Mouse (Mus musculus): ENCODE data around the gene Stard5. TPM values are rescaled to one million over a fixed set of nuclear protein-coding genes. Genes with fewer than 3 reads are reported as not detected.

The Stard5 gene
- polyA plus RNA-seq, 1 experiment from 2014 or later: 7.4 TPM

DNA sequence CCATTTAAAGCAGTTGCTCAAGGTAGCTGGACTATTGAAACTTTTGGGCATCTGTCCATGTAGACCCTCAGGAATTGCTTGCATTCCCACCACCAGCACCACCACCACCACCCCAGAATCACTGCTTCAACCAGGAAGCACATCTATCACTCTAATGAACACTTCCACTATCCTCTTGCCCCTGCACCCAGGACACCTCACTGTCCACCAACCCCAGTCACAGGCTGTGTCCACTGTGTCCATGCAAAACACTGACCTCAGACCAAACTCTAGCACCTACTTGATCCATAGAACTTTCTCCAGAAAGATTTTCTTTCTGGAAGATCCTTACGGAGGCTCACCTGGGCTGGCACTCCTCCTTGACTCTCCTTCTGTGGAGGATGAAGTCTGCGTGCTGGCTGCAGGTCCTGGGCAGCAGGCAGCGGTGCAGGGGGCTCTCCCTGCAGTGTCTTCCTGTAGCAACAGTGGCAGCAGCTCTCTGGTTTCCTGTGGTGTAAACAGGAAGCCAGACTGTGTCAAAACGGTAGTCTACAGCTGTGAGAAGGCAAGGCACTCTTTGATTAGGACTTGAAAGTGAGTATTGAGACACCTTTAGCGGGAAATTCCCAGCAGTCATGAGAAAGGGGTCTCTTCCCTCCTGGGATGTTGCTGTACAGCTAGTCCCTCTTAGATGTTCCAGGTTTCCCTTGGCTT is 23.3 kb downstream of the Stard5 start:
- ATAC-seq (ENCODE audit: low read depth): no peak
- no peak overlapping the region for H3K9ac ChIP-seq
- 74% methylated on average over 5 of the region's 5 CpGs for WGBS

DNA sequence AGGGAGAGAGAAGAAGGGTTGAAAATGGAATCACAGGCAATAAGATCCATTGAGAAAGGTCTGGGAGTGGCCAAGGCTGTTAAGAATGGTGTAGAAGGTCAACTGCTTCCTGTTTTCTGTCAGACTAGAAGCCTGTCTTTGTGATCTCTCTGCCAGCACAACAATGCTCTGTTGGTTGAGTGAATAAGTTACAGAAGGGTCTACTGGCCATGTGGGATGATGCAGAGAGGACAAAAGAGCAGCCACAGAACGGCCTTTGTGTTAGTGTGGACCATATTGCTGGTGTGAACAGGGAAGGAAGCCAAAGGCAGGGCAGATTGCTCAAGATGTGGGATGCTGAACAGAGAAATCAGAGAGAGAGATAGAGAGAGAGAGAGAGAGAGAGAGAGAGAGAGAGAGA is 27.0 kb downstream of the Stard5 start:
- ATAC-seq (ENCODE audit: low read depth): no peak
- Histone ChIP-seq H3K9me3 (no peaks in the 10 kb centered on the region), H3K4me3 (no peak overlapping the region), H3K27me3 (no peaks in the 10 kb centered on the region), H3K36me3 (no peaks in the 10 kb centered on the region), H3K4me1 (replicated peaks) (no peaks in the 10 kb centered on the region), H3K4me2 (no peak overlapping the region), H3K27ac (replicated peaks) (no peak overlapping the region), H3K9ac (no peak overlapping the region)
- WGBS: 64% methylated on average over 1 of the region's 1 CpGs

More for the DNA sequence above, 23.3 kb downstream of the Stard5 start:
- H3K4me1 ChIP-seq (replicated peaks): no peaks in the 10 kb centered on the region
- H3K36me3 ChIP-seq: no peaks in the 10 kb centered on the region
- H3K9me3 ChIP-seq: no peaks in the 10 kb centered on the region
- H3K27ac ChIP-seq (replicated peaks): no peak overlapping the region
- no peak overlapping the region for H3K4me3 ChIP-seq
- H3K27me3 ChIP-seq: no peaks in the 10 kb centered on the region
- H3K4me2 ChIP-seq: no peak overlapping the region

DNA sequence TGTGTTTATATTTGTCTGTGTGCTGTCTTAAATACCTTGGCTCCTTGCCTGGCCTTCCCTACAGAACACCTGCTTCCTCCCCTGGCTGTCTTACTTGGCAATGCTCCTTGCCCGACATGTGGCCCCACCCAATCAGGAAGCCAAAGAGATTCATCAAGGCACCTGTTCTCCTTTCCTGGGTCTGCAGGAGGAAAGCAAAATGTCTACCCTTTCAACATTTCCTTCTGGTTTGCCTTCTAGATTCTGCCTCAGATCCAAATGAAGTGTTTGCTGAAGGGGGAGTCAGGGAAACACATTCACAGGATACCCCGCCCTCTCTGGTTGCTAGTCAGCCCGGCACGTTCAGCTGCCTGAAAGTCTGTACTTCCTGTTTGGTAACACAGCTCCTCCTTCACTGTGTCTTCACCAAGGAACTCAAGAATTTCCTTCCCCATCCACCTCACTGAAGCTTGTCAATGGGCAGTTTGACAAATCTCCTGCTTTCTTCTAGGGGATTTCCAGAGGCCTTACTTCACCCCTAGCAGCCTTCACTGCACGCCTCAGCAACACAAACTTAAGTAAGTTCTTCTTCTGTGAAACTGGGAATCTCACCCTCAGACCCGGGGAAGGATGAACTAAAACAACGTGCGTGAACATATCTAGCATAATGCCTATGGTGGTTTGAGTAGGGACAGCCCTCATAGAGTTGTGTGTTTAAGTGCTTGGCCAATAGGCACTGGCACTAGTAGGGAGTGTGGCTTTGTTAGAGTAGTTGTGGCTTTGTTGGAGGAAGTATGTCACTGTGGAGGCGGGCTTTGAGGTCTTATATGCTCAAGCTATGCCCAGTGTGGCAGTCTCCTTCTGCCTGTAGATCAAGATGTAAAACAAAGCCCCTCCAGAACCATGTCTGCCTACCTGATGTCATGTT is 27.7 kb downstream of the Stard5 start:
- Histone ChIP-seq H3K27ac (replicated peaks) (no peak overlapping the region), H3K9me3 (no peaks in the 10 kb centered on the region), H3K4me2 (no peak overlapping the region), H3K4me1 (replicated peaks) (no peaks in the 10 kb centered on the region), H3K9ac (no peak overlapping the region), H3K36me3 (no peaks in the 10 kb centered on the region), H3K4me3 (no peak overlapping the region), H3K27me3 (no peaks in the 10 kb centered on the region)
- ATAC-seq (ENCODE audit: low read depth): no peak
- WGBS: 87% methylated on average over 9 of the region's 9 CpGs

DNA sequence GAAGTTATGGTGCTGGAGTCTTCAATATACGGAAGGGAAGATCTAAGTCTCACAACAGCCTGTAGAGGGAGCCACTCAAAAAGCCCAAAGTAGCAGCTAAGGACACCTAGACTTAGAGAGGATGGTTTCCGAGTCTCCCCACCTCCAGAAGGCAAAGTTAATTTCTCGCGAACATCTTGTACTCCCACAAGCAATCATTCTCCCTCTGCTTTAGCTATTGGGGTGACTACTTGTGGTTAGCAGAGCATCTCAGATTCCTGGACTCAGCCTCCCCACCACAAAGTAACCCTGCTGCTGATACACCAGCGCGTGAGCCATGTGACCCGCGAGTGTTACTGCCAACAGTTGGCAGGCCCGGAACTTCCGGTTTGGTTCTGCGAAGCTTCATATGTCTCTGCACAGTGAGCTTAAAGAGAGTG is 28.5 kb downstream of the Stard5 start:
- H3K9me3 ChIP-seq: no peaks in the 10 kb centered on the region
- ATAC-seq (ENCODE audit: low read depth): no peak
- no peaks in the 10 kb centered on the region for H3K4me1 ChIP-seq (replicated peaks)
- H3K27ac ChIP-seq (replicated peaks): no peak overlapping the region
- no peaks in the 10 kb centered on the region for H3K27me3 ChIP-seq
- no peak overlapping the region for H3K9ac ChIP-seq
- H3K36me3 ChIP-seq: no peaks in the 10 kb centered on the region
- H3K4me3 ChIP-seq: no peak overlapping the region
- WGBS: 92% methylated on average over 11 of the region's 11 CpGs
- no peak overlapping the region for H3K4me2 ChIP-seq

DNA sequence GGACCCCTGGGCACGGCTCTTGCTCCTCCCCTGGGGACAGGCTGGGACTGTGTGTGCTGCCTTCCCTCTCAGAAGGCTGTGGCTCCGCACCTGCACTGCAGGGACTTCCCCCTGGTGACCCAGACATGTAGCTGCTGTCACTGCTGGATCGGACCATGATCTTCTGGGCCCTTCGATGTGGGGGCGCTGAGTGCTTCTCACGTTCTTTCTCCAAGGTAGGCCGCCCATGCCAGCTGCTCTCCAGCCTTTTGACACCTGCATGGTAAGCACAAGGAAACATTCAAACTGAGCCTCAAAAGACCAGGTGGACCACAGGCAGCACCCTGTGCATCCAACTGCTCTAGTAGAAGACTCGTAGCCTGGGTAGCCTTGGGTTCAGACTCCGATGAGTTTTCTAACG is 29.3 kb downstream of the Stard5 start:
- Histone ChIP-seq H3K9me3 (no peaks in the 10 kb centered on the region), H3K9ac (no peak overlapping the region), H3K36me3 (no peaks in the 10 kb centered on the region), H3K27me3 (no peaks in the 10 kb centered on the region), H3K4me2 (no peak overlapping the region), H3K4me3 (no peak overlapping the region), H3K4me1 (replicated peaks) (no peaks in the 10 kb centered on the region), H3K27ac (replicated peaks) (no peak overlapping the region)
- ATAC-seq (ENCODE audit: low read depth): no peak
- WGBS: 90% methylated on average over 10 of the region's 10 CpGs

DNA sequence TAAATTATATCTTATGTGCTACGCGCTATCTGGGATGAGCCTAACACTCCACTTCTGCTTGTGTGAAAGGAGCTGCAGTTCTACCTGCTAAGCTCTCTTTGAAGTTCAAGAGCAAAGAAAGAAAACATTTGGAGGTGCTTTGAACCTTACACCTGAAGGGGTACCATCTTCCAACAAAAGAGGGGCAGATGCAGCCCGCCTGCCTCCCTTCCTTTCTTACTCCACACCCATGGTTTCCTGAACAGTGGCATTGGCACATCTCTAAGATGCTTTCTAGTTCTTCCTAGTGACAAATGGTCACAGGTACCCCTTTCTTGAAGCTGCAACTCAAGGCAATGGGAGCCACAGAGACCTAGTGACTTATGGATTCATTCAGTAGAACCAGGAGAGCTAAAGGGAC is 30.0 kb downstream of the Stard5 start:
- 92% methylated on average over 3 of the region's 3 CpGs for WGBS
- no peak for ATAC-seq (ENCODE audit: low read depth)

DNA sequence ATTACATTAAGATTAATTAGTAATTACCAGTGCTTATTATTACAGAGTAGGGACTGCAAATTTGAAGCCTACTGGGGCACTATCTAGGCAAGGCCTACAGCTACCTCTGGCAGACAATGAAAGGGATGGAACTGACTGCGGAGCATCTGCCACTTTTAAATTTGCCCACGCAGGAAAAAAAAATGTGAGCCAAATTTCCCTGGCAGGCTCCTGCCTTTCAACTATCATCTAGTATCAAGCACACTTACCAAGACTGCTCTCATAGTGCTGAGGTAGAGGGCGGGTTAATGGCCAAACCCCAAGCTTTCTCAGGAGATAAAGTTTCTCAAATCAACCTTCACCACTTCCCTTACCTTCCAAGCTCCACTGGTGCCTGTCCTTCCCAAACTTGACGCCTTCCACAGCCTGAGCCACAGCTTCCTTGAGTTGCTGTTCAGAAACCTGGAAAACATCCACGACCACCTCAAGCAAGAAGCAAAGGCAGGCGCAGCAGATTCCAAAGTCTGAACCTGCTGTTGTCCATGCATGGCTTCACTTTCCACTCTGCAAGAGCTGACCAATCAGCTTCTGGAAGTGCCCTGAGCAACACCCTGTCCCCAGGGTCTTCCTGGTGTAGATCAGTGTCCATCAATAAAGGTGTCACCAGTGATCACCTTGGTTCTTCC is 31.1 kb downstream of the Stard5 start:
- no peak overlapping the region for H3K4me3 ChIP-seq
- no peak overlapping the region for H3K27ac ChIP-seq (replicated peaks)
- H3K4me1 ChIP-seq (replicated peaks): no peaks in the 10 kb centered on the region
- H3K36me3 ChIP-seq: no peaks in the 10 kb centered on the region
- no peaks in the 10 kb centered on the region for H3K27me3 ChIP-seq
- 82% methylated on average over 6 of the region's 6 CpGs for WGBS
- ATAC-seq (ENCODE audit: low read depth): no peak
- no peak overlapping the region for H3K9ac ChIP-seq
- no peak overlapping the region for H3K4me2 ChIP-seq
- H3K9me3 ChIP-seq: no peaks in the 10 kb centered on the region

More for the DNA sequence above, 30.0 kb downstream of the Stard5 start:
- Histone ChIP-seq H3K9me3 (no peaks in the 10 kb centered on the region), H3K4me3 (no peak overlapping the region), H3K36me3 (no peaks in the 10 kb centered on the region), H3K27me3 (no peaks in the 10 kb centered on the region), H3K9ac (no peak overlapping the region), H3K4me1 (replicated peaks) (no peaks in the 10 kb centered on the region), H3K27ac (replicated peaks) (no peak overlapping the region), H3K4me2 (no peak overlapping the region)

DNA sequence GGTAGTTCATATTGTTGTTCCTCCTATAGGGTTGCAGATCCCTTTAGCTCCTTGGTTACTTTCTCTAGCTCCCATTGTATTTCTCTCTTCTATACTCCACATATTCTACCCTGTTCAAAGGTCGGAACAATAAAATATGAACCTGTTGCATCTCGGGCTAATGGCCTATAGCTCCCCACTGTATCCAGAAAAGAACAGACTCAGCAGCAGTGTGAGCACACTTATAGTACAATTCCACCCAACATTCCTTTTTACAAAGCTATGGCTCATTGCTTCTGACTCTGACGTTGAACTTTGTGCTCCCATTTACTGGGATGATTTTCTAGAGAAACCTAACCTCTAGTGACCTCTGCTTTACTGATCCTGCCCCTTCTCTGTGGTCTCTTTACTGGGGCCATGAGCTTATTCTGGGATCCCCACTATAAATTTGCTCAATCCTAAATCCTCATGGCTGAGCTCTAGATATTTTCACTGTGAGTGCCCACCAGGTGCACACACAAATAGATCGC is 34.4 kb downstream of the Stard5 start:
- H3K36me3 ChIP-seq: no peaks in the 10 kb centered on the region
- H3K9me3 ChIP-seq: no peaks in the 10 kb centered on the region
- no peak overlapping the region for H3K4me3 ChIP-seq
- ATAC-seq (ENCODE audit: low read depth): no peak
- no peaks in the 10 kb centered on the region for H3K4me1 ChIP-seq (replicated peaks)
- 87% methylated on average over 4 of the region's 4 CpGs for WGBS
- no peak overlapping the region for H3K27ac ChIP-seq (replicated peaks)
- no peaks in the 10 kb centered on the region for H3K27me3 ChIP-seq
- no peak overlapping the region for H3K9ac ChIP-seq
- no peak overlapping the region for H3K4me2 ChIP-seq

DNA sequence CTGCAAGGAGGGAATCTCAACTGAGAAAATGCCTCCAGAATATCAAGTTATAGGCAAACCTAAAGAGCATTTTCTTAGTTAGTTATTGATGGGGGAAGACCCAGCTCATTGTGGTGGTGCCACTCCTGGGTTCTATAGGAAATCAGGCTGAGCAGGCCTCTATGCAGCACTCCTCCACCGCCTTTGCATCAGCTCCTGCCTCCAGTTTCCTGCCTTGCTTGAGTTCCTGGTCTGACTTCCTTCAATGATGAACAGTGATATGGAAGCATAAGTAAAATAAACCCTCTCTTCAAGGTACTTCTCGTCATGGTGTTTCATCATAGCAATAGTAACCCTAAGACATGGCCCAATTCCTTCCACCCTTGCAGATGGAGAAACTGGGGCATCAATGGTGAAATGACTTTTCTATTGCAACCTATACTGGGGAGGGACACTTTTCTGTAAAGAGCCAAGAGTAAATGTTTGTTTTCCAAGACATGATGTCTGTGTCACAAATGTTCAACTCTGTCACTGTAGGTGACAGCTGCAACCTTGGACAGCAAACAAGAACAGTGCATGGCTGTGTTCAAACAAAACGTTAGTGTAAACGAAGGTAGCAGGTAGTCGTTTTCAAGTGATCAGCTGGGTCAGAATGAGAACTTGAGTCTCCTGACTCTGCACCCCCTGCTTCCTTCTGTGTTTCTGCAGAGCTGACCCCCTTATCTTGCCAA is 36.3 kb downstream of the Stard5 start:
- no peaks in the 10 kb centered on the region for H3K36me3 ChIP-seq
- 86% methylated on average over 5 of the region's 5 CpGs for WGBS
- no peak overlapping the region for H3K9ac ChIP-seq
- H3K9me3 ChIP-seq: no peaks in the 10 kb centered on the region
- H3K4me2 ChIP-seq: no peak overlapping the region
- no peaks in the 10 kb centered on the region for H3K27me3 ChIP-seq
- ATAC-seq (ENCODE audit: low read depth): no peak
- no peaks in the 10 kb centered on the region for H3K4me1 ChIP-seq (replicated peaks)
- no peak overlapping the region for H3K27ac ChIP-seq (replicated peaks)
- H3K4me3 ChIP-seq: no peak overlapping the region

DNA sequence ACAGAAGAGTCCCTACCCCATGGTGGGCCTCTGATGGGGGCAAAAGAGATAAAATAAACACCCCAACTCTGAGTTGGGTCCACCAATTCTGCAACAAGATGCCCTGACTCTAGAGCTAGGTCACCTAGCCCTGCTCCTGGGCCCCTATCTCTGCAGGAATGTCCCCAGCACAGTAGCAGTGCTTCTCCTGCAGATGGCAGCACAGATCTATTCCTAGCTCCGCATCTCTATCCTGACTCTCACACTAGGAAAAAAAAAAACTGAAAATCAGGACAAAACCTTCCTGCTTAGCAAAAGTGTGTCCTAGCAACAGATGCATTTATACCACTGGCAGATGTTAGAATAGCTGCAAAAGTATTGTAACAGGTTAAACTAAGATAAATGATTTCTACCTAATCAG is 37.0 kb downstream of the Stard5 start:
- H3K27ac ChIP-seq (replicated peaks): no peak overlapping the region
- H3K27me3 ChIP-seq: no peaks in the 10 kb centered on the region
- H3K9ac ChIP-seq: no peak overlapping the region
- no peaks in the 10 kb centered on the region for H3K36me3 ChIP-seq
- no peak overlapping the region for H3K4me2 ChIP-seq
- H3K4me1 ChIP-seq (replicated peaks): no peaks in the 10 kb centered on the region
- WGBS: 11% methylated on average over 1 of the region's 1 CpGs
- ATAC-seq (ENCODE audit: low read depth): no peak
- no peaks in the 10 kb centered on the region for H3K9me3 ChIP-seq
- no peak overlapping the region for H3K4me3 ChIP-seq

DNA sequence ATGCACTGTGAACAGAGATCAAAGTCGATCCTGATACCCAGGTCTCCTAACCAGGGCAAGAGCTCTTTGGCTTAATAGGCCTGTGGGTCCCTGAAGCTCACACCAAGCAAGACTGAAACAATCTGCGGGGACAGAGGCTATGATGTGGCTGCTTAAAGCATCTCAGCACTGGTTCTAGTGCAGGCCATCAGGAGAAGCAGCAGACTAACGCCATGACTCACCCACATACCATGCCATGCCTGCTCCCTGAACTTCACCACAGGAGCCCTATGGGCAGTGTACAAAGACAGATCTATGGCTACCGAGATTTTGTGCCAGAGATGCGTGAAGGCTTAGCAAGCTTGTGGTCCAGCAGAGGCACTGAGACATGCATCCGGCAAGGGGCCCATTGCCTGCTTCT is 39.8 kb downstream of the Stard5 start:
- no peak overlapping the region for H3K9ac ChIP-seq
- 90% methylated on average over 6 of the region's 6 CpGs for WGBS
- H3K4me2 ChIP-seq: no peak overlapping the region
- no peak for ATAC-seq (ENCODE audit: low read depth)
- no peaks in the 10 kb centered on the region for H3K36me3 ChIP-seq
- no peak overlapping the region for H3K4me3 ChIP-seq
- no peak overlapping the region for H3K27ac ChIP-seq (replicated peaks)
- H3K4me1 ChIP-seq (replicated peaks): no peaks in the 10 kb centered on the region
- no peaks in the 10 kb centered on the region for H3K27me3 ChIP-seq
- no peaks in the 10 kb centered on the region for H3K9me3 ChIP-seq

All from neural tube, embryonic 13.5 days (tissue).